11 mouse cellular contexts compared by ENCODE assay signal in genomic region chr7:132659633-132660032, GRCm38 (mm10). TPM values are rescaled to one million over a fixed set of nuclear protein-coding genes. Genes with fewer than 3 reads are reported as not detected.
DNase-seq lines count a peak whose midpoint lies in the region; ATAC-seq and TF ChIP-seq lines count a peak whose summit lies in the region.
"Had no signal": no experiment of that assay in that cellular context is flagged by ENCODE, and none has a peak within 500 bp of the region (broad histone marks: within the 10 kb centered on the region; RNA-seq: fewer than 3 reads in every experiment).

No protein-coding gene starts in this region.

- no peak for ATAC-seq in heart, embryonic 15.5 days (replicated peaks; ENCODE audit: insufficient number of reproducible peaks, insufficient read depth, low FRiP score, low read depth)
- no peak for ATAC-seq in lung, postnatal 0 days
- ATAC-seq in liver, postnatal 0 days: no peak

- no peaks in the 10 kb centered on the region for H3K36me3 ChIP-seq in heart, embryonic 15.5 days
- no peaks in the 10 kb centered on the region for H3K36me3 ChIP-seq in lung, postnatal 0 days (ENCODE audit: insufficient read depth, low read length)
- no peaks in the 10 kb centered on the region for H3K36me3 ChIP-seq in limb, embryonic 10.5 days
- no peaks in the 10 kb centered on the region for H3K36me3 ChIP-seq in liver, postnatal 0 days (replicated peaks; ENCODE audit: insufficient read depth, low read length)
- H3K36me3 ChIP-seq: hindbrain, embryonic 15.5 days; limb, embryonic 12.5 days had no signal

- no peak overlapping the region for H3K9ac ChIP-seq in heart, embryonic 15.5 days
- H3K9ac ChIP-seq in lung, postnatal 0 days (replicated peaks; ENCODE audit: low read depth): no peak overlapping the region
- no peak overlapping the region for H3K9ac ChIP-seq in liver, postnatal 0 days (replicated peaks)
- H3K9ac ChIP-seq: hindbrain, embryonic 15.5 days; limb, embryonic 12.5 days had no signal

- H3K4me1 ChIP-seq in heart, embryonic 15.5 days (replicated peaks): peaks cover 62% of the 10 kb centered on the region
- H3K4me1 ChIP-seq in lung, postnatal 0 days (ENCODE audit: insufficient read depth, low read depth, low read length): peaks cover 35% of the 10 kb centered on the region
- H3K4me1 ChIP-seq in brown adipose tissue, adult 24 weeks (ENCODE audit: control insufficient read depth, insufficient read depth, insufficient read length, low read length): peaks cover 44% of the 10 kb centered on the region
- H3K4me1 ChIP-seq in limb, embryonic 10.5 days: peaks cover 64% of the 10 kb centered on the region
- peaks cover 20% of the 10 kb centered on the region for H3K4me1 ChIP-seq in liver, postnatal 0 days (ENCODE audit: insufficient read depth)

- no peak for DNase-seq in heart, postnatal 25 days (ENCODE audit: low spot score)
- DNase-seq in lung, postnatal 0 days (ENCODE audit: low spot score): no peak
- DNase-seq in lung, postnatal 36 days: no peak
- DNase-seq in limb, embryonic 10.5 days (ENCODE audit: low spot score): no peak
- no peak for DNase-seq in gastrocnemius, postnatal 14 days
- no peak for DNase-seq in liver, postnatal 0 days
- DNase-seq: cerebellum, adult 9-10 months had no signal

- H3K9me3 ChIP-seq in heart, embryonic 15.5 days (replicated peaks): no peaks in the 10 kb centered on the region
- H3K9me3 ChIP-seq in lung, postnatal 0 days (ENCODE audit: low read length): no peaks in the 10 kb centered on the region
- H3K9me3 ChIP-seq in limb, embryonic 10.5 days (replicated peaks): no peaks in the 10 kb centered on the region
- no peaks in the 10 kb centered on the region for H3K9me3 ChIP-seq in liver, postnatal 0 days (ENCODE audit: low read length)
- H3K9me3 ChIP-seq: hindbrain, embryonic 15.5 days; limb, embryonic 12.5 days had no signal

- no peak for TF ChIP-seq EP300 in lung, postnatal 0 days (IDR thresholded peaks at IDR 0.05)
- no peak for TF ChIP-seq EP300 in liver, postnatal 0 days (IDR thresholded peaks at IDR 0.05; ENCODE audit: low read depth)

- no peak overlapping the region for H3K4me2 ChIP-seq in heart, embryonic 15.5 days
- H3K4me2 ChIP-seq in lung, postnatal 0 days (replicated peaks; ENCODE audit: low read depth, low read length): no peak overlapping the region
- no peak overlapping the region for H3K4me2 ChIP-seq in liver, postnatal 0 days (ENCODE audit: low read depth, low read length)
- H3K4me2 ChIP-seq: hindbrain, embryonic 15.5 days; limb, embryonic 12.5 days had no signal

- TF ChIP-seq CTCF in lung, postnatal 0 days (IDR thresholded peaks at IDR 0.05): no peak
- TF ChIP-seq CTCF in liver, postnatal 0 days (IDR thresholded peaks at IDR 0.05; ENCODE audit: low read depth): no peak

- H3K27ac ChIP-seq in heart, embryonic 15.5 days: peak overlapping the region; percentile 55
- H3K27ac ChIP-seq in lung, postnatal 0 days (ENCODE audit: low read length): peak overlapping the region; percentile 73; the same call in 1 of the 2 replicates
- peak overlapping the region; percentile 83 for H3K27ac ChIP-seq in brown adipose tissue, adult 24 weeks (replicated peaks; ENCODE audit: low read depth, low read length)
- peak overlapping the region; percentile 65 for H3K27ac ChIP-seq in limb, embryonic 10.5 days
- no peak overlapping the region for H3K27ac ChIP-seq in liver, postnatal 0 days (ENCODE audit: low read depth)
- H3K27ac ChIP-seq: hindbrain, embryonic 15.5 days; limb, embryonic 12.5 days had no signal

- no peaks in the 10 kb centered on the region for H3K27me3 ChIP-seq in heart, embryonic 15.5 days
- no peaks in the 10 kb centered on the region for H3K27me3 ChIP-seq in lung, postnatal 0 days (replicated peaks; ENCODE audit: insufficient read depth, low read length)
- no peaks in the 10 kb centered on the region for H3K27me3 ChIP-seq in limb, embryonic 10.5 days (ENCODE audit: low read depth, poor library complexity, severe bottlenecking)
- no peaks in the 10 kb centered on the region for H3K27me3 ChIP-seq in liver, postnatal 0 days (ENCODE audit: insufficient read depth, low read length)
- H3K27me3 ChIP-seq: hindbrain, embryonic 15.5 days; limb, embryonic 12.5 days had no signal

- WGBS in heart, embryonic 15.5 days: 59% methylated on average over 7 of the region's 7 CpGs
- 42% methylated on average over 7 of the region's 7 CpGs for WGBS in lung, postnatal 0 days
- WGBS in limb, embryonic 10.5 days: 70% methylated on average over 7 of the region's 7 CpGs
- 38% methylated on average over 7 of the region's 7 CpGs for WGBS in liver, postnatal 0 days (ENCODE audit: insufficient replicate concordance)

- H3K4me3 ChIP-seq in heart, embryonic 15.5 days: no peak overlapping the region
- H3K4me3 ChIP-seq in lung, postnatal 0 days (ENCODE audit: low read depth, low read length): no peak overlapping the region
- no peak overlapping the region for H3K4me3 ChIP-seq in brown adipose tissue, adult 24 weeks (ENCODE audit: insufficient read depth, low read depth, low read length)
- no peak overlapping the region for H3K4me3 ChIP-seq in limb, embryonic 10.5 days
- no peak overlapping the region for H3K4me3 ChIP-seq in liver, postnatal 0 days (ENCODE audit: low read depth, low read length)
- H3K4me3 ChIP-seq: hindbrain, embryonic 15.5 days; limb, embryonic 12.5 days had no signal

- intact Hi-C loops in heart, postnatal 25 days (cut with DNase I): loop anchor here (5.0 to 10.0 kb wide), 3 partner anchors 53 to 465 kb away; partner anchors contain the start of genes Ctbp2 and Fgfr2
- intact Hi-C loops in gastrocnemius, postnatal 14 days (cut with DNase I; ENCODE audit: low total_unique reads): loop anchor here (10.0 kb wide), 2 partner anchors 235 to 345 kb away; no protein-coding TSS in a partner anchor

RNA-seq across cellular contexts. Expression of gene Lhpp, which starts 49.2 kb away (rescaled TPM):
- polyA plus RNA-seq in heart, embryonic 15.5 days (2015; fragmentation: Nextera tagmentation; extraction: Ambion mirVana): 21.3 and 22.6 TPM in 2 replicates
- 10 to 100 TPM; 14.6 to 15.6 TPM for total RNA-seq in heart, postnatal 25 days (2021)
- polyA plus RNA-seq in lung, postnatal 0 days (2015; fragmentation: Nextera tagmentation; extraction: Ambion mirVana): 5.9 and 7.6 TPM in 2 replicates
- polyA plus RNA-seq in brown adipose tissue, adult 24 weeks (2012; ENCODE audit: insufficient read depth, insufficient read length, missing spikeins): 11.1 and 13.9 TPM in 2 replicates
- 20.1 and 28.0 TPM in 2 replicates for polyA plus RNA-seq in limb, embryonic 10.5 days (2016; fragmentation: Nextera tagmentation; extraction: Ambion mirVana)
- 10 to 100 TPM; 10.5 to 12.9 TPM for total RNA-seq in gastrocnemius, postnatal 14 days (2021)
- polyA plus RNA-seq in liver, postnatal 0 days (2015; fragmentation: Nextera tagmentation; extraction: Ambion mirVana): 9.0 and 10.4 TPM in 2 replicates
